Mouse (Mus musculus) E14TG2a.4 (cell line): ENCODE measurements around the gene Cavin4.

Experiments
- CTCF ChIP-seq: conservative IDR thresholded peaks from 2 replicates; pipeline ENCODE4 v1.5.1; 2014; ENCODE audit warnings: low read length
- POU5F1 ChIP-seq: IDR thresholded peaks from 2 replicates; pipeline ENCODE4 v1.6.1; 2014; ENCODE audit warnings: low read length, borderline replicate concordance

GRCm38 (mm10) chr4:48624961-48625360 is 38.4 kb upstream of the Cavin4 start:
- TF ChIP-seq CTCF (no peak), POU5F1 (no peak)
